Mouse (Mus musculus): Measurements from ENCODE around the gene Ncor2.
"Not testable (repeated sequence)": the region's sequence is repeated elsewhere in the genome, so short reads cannot be mapped to it uniquely, and the experiment has no call there.

Ncor2 gene

GRCm38 (mm10) chr5:125179007-125179734 lies at the start of gene Ncor2:
Gene Ncor2, minus strand, starts transcription at chr5:125179219.
- DNase-seq (ENCODE audit: low read depth, low spot score): peak; percentile 93

GRCm38 (mm10) chr5:125227699-125228098 lies 48.7 kb upstream of the Ncor2 start:
- DNase-seq (ENCODE audit: low read depth, low spot score): no peak

GRCm38 (mm10) chr5:125226229-125226634 lies 47.2 kb upstream of the Ncor2 start:
- no peak for DNase-seq (ENCODE audit: low read depth, low spot score)

GRCm38 (mm10) chr5:125224925-125225324 lies 45.9 kb upstream of the Ncor2 start:
- no peak for DNase-seq (ENCODE audit: low read depth, low spot score)

GRCm38 (mm10) chr5:125223961-125224360 lies 44.9 kb upstream of the Ncor2 start:
- no peak for DNase-seq (ENCODE audit: low read depth, low spot score)

GRCm38 (mm10) chr5:125222706-125223105 lies 43.7 kb upstream of the Ncor2 start:
- no peak for DNase-seq (ENCODE audit: low read depth, low spot score)

GRCm38 (mm10) chr5:125221868-125222267 lies 42.8 kb upstream of the Ncor2 start:
- peak; percentile 40 for DNase-seq (ENCODE audit: low read depth, low spot score)

- DNase-seq (ENCODE audit: low read depth, low spot score): no peak
Measured at GRCm38 (mm10) chr5:125217426-125218170, 38.6 kb upstream of the Ncor2 start.

- no peak for DNase-seq (ENCODE audit: low read depth, low spot score)
Measured at GRCm38 (mm10) chr5:125215930-125216459, 37.0 kb upstream of the Ncor2 start.

- no peak for DNase-seq (ENCODE audit: low read depth, low spot score)
Measured at GRCm38 (mm10) chr5:125215346-125215929, 36.4 kb upstream of the Ncor2 start.

- DNase-seq (ENCODE audit: low read depth, low spot score): no peak
Measured at GRCm38 (mm10) chr5:125214064-125214463, 35.0 kb upstream of the Ncor2 start.

- DNase-seq (ENCODE audit: low read depth, low spot score): peak; percentile 58
Measured at GRCm38 (mm10) chr5:125204910-125205309, 25.9 kb upstream of the Ncor2 start.

- DNase-seq (ENCODE audit: low read depth, low spot score): peak; percentile 62
Measured at GRCm38 (mm10) chr5:125204199-125204815, 25.3 kb upstream of the Ncor2 start.

- no peak for DNase-seq (ENCODE audit: low read depth, low spot score)
Measured at GRCm38 (mm10) chr5:125203759-125204158, 24.7 kb upstream of the Ncor2 start.

- no peak for DNase-seq (ENCODE audit: low read depth, low spot score)
Measured at GRCm38 (mm10) chr5:125203099-125203498, 24.1 kb upstream of the Ncor2 start.

- DNase-seq (ENCODE audit: low read depth, low spot score): no peak
Measured at GRCm38 (mm10) chr5:125202100-125202499, 23.1 kb upstream of the Ncor2 start.

GRCm38 (mm10) chr5:125199086-125199485 lies 20.1 kb upstream of the Ncor2 start:
- no peak for DNase-seq (ENCODE audit: low read depth, low spot score)

- not testable (repeated sequence) for DNase-seq (ENCODE audit: low read depth, low spot score)
Measured at GRCm38 (mm10) chr5:125197325-125197724, 18.3 kb upstream of the Ncor2 start.

- DNase-seq (ENCODE audit: low read depth, low spot score): no peak
Measured at GRCm38 (mm10) chr5:125196054-125196453, 17.0 kb upstream of the Ncor2 start.

GRCm38 (mm10) chr5:125195142-125195541 lies 16.1 kb upstream of the Ncor2 start:
- no peak for DNase-seq (ENCODE audit: low read depth, low spot score)

GRCm38 (mm10) chr5:125193478-125194439 lies 14.7 kb upstream of the Ncor2 start:
- no peak for DNase-seq (ENCODE audit: low read depth, low spot score)
